Mouse (Mus musculus) layer of hippocampus, adult 9-10 months (tissue): Measurements from ENCODE around the gene Ghdc.

Experiments
- DNase-seq: peaks from one replicate; pipeline ENCODE4 v3.0.0; 2022; ENCODE audit warnings: low spot score

Gene Ghdc

GRCm38 (mm10) chr11:100718462-100718861 is 52.3 kb downstream of the Ghdc start:
- DNase-seq = no peak

GRCm38 (mm10) chr11:100716649-100717048 is 54.1 kb downstream of the Ghdc start:
- DNase-seq = no peak
